8 mouse cellular contexts compared by ENCODE assay signal in genomic region chr11:46055896-46056769, GRCm38 (mm10). TPM values are rescaled to one million over a fixed set of nuclear protein-coding genes. Genes with fewer than 3 reads are reported as not detected.
A peak's percentile ranks its signal among the peaks of the same experiment; 100 is the strongest.
DNase-seq lines count a peak whose midpoint lies in the region; ATAC-seq and TF ChIP-seq lines count a peak whose summit lies in the region.

Gene Adam19, plus strand, starts transcription at chr11:46055992.

- under 1% methylated on average over 51 of the region's 51 CpGs for WGBS in cerebellum, adult 2 months
- WGBS in lung, embryonic 15.5 days = under 1% methylated on average over 51 of the region's 51 CpGs
- WGBS in olfactory bulb, adult 2 months = under 1% methylated on average over 51 of the region's 51 CpGs

- H3K36me3 ChIP-seq in lung, embryonic 15.5 days = 0 out of 2 replicates have a peak, but pooled peaks cover 4% of the 10 kb centered on the region

- H3K4me3 ChIP-seq in cerebellum, adult 2 months (replicated peaks; ENCODE audit: insufficient read depth, low read depth, low read length) = peak within 1 kb of the TSS; percentile 66
- H3K4me3 ChIP-seq in lung, embryonic 15.5 days = peak within 1 kb of the TSS; percentile 75
- H3K4me3 ChIP-seq in olfactory bulb, adult 2 months (ENCODE audit: insufficient read depth, low read depth, low read length) = peak within 1 kb of the TSS; percentile 58

- no peaks in the 10 kb centered on the region for H3K9me3 ChIP-seq in lung, embryonic 15.5 days

- ATAC-seq in lung, embryonic 15.5 days (ENCODE audit: borderline replicate concordance, extremely low read depth, low FRiP score, low TSS enrichment) = peak; percentile 92

- no peaks in the 10 kb centered on the region for H3K27me3 ChIP-seq in cerebellum, adult 2 months (ENCODE audit: control insufficient read depth, insufficient read depth, low read length)
- H3K27me3 ChIP-seq in lung, embryonic 15.5 days = no peaks in the 10 kb centered on the region

- intact Hi-C loops in heart, postnatal 36 days (cut with DNase I) = loop anchor here (2.0 kb wide), 1 partner anchor 15 kb away; no protein-coding TSS in a partner anchor

- TF ChIP-seq CTCF in cerebellum, adult 2 months (IDR thresholded peaks at IDR 0.05; ENCODE audit: borderline replicate concordance, insufficient read depth, low read depth, low read length) = no peak
- no peak for TF ChIP-seq CTCF in olfactory bulb, adult 2 months (IDR thresholded peaks at IDR 0.05; ENCODE audit: insufficient read depth, low read depth, low read length)

- H3K27ac ChIP-seq in cerebellum, adult 2 months (ENCODE audit: insufficient read depth, low read length) = no peak within 1 kb of the TSS
- H3K27ac ChIP-seq in lung, embryonic 15.5 days = peak within 1 kb of the TSS; percentile 92
- peak within 1 kb of the TSS; percentile 4; the same call in 1 of the 2 replicates for H3K27ac ChIP-seq in olfactory bulb, adult 2 months (ENCODE audit: insufficient read depth, low read depth, low read length)

- H3K9ac ChIP-seq in lung, embryonic 15.5 days = peak within 1 kb of the TSS; percentile 80

- peak within 1 kb of the TSS; percentile 60 for H3K4me2 ChIP-seq in lung, embryonic 15.5 days

- peak; percentile 89 for DNase-seq in ES-CJ7 (ENCODE audit: low read depth, low spot score)
- peak; percentile 71 to 81 for DNase-seq in cerebellum, adult 2 months
- DNase-seq in forelimb bud, embryonic 11.5 days (ENCODE audit: low read depth, low spot score) = peak; percentile 83
- DNase-seq in heart, postnatal 36 days = peak; percentile 77 to 86
- peak; percentile 23 for DNase-seq in layer of hippocampus, adult 9-11 months
- peak; percentile 62 for DNase-seq in thymus, postnatal 14 days

- no peaks in the 10 kb centered on the region for H3K4me1 ChIP-seq in cerebellum, adult 2 months (ENCODE audit: control insufficient read depth, insufficient read depth, low read length)
- peaks cover 29% of the 10 kb centered on the region for H3K4me1 ChIP-seq in lung, embryonic 15.5 days
- H3K4me1 ChIP-seq in olfactory bulb, adult 2 months (ENCODE audit: control insufficient read depth, insufficient read depth, low read length) = peaks cover 5% of the 10 kb centered on the region; the same call in 1 of the 2 replicates

- 0 out of 2 replicates have a peak, but pooled peaks have one; percentile 11 for TF ChIP-seq POLR2A in cerebellum, adult 2 months (IDR thresholded peaks at IDR 0.05; ENCODE audit: borderline replicate concordance, insufficient read depth, low read length)
- TF ChIP-seq POLR2A in olfactory bulb, adult 2 months (IDR thresholded peaks at IDR 0.05; ENCODE audit: insufficient read depth, low read depth, low read length) = no peak

RNA-seq across cellular contexts. Expression of gene Adam19, which starts in this region (rescaled TPM):
- 9.8 and 11.4 TPM in 2 replicates for polyA plus RNA-seq in cerebellum, adult 2 months (2012; rRNA removed)
- total RNA-seq in heart, postnatal 36 days (2021) = 10 to 100 TPM; 21.2 to 49.2 TPM
- 22.5 and 23.4 TPM in 2 replicates for polyA plus RNA-seq in lung, embryonic 15.5 days (2015; fragmentation: Nextera tagmentation; extraction: Ambion mirVana)
- polyA plus RNA-seq in olfactory bulb, adult 2 months (2012; ENCODE audit: insufficient read depth, insufficient read length, low replicate concordance, missing spikeins) = not detected in 2 replicates

Comparison
In these comparisons a context has a peak if more than half of its experiments do, and no peak if none do; other contexts are left out.
1. DNase-seq: peak in every context shown above with its lines; median percentile 89 in ES-CJ7; 83 in forelimb bud, embryonic 11.5 days; 82 in heart, postnatal 36 days; 76 in cerebellum, adult 2 months; 62 in thymus, postnatal 14 days; 23 in layer of hippocampus, adult 9-11 months.